Mouse (Mus musculus) thymus, postnatal 14 days (tissue): Measurements from ENCODE around the gene Ptprd.
"Not testable (repeated sequence)": the region's sequence is repeated elsewhere in the genome, so short reads cannot be mapped to it uniquely, and the experiment has no call there.

Experiments used
- DNase-seq: peaks from one replicate; pipeline ENCODE4 v3.0.0; 2021

Ptprd gene

DNA sequence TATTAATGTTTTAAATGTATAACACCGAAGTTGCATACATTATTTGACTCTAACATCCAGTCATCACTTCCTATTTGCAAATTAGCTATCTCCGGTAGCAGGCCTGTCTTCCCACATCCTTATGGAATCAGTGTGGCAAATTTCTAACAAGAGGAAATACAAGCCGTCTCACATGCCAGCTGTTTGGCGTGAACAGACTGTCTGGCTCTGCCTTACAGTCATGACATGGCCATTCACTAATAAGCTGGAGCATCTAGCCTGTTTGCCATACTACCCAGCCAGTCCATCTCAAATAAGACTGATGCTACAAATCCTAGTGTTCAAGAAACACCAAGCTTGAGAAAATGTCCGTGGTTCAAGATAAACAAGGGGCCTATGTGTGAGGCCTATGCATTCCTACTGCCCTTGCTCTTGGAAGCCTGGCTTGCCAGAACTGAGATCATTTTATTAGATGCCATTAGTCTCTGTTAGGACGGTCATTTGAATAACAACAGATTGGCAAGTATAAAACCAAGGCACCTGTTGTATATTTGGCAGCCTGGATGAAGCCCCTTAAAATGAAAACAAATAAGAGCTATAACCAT is 1773.2 kb downstream of the Ptprd start:
- DNase-seq: no peak

GRCm38 (mm10) chr4:76438068-76438467 is 1773.7 kb downstream of the Ptprd start:
- no peak for DNase-seq

GRCm38 (mm10) chr4:76435920-76436319 is 1775.8 kb downstream of the Ptprd start:
- no peak for DNase-seq

- no peak for DNase-seq
Measured at GRCm38 (mm10) chr4:76429769-76430168, 1782.0 kb downstream of the Ptprd start.

GRCm38 (mm10) chr4:76427036-76427435 is 1784.7 kb downstream of the Ptprd start:
- DNase-seq: not testable (repeated sequence)

GRCm38 (mm10) chr4:76425230-76425575 is 1786.6 kb downstream of the Ptprd start:
- DNase-seq: no peak

GRCm38 (mm10) chr4:76424324-76425229 is 1787.2 kb downstream of the Ptprd start:
- no peak for DNase-seq

DNA sequence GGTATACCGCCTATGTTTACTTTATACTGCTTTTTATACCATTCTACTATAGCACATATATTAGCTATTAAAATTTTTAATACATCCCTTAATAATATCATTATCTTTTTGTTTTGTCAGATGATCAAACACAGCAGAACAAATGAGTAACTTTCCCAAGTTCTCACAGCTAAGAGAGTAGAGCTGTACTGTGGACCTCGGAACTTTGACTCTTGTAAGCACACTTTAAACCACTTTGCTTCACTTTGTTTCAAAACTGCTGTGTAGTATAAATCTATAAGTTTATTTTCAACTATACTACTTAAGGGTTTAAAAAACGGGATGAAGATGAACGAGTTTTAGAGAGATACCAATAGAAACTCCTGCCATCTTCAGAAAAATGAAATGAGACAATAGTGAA is 1789.6 kb downstream of the Ptprd start:
- DNase-seq: no peak

GRCm38 (mm10) chr4:76419641-76420040 is 1792.1 kb downstream of the Ptprd start:
- no peak for DNase-seq

GRCm38 (mm10) chr4:76417676-76418075 is 1794.1 kb downstream of the Ptprd start:
- no peak for DNase-seq

DNA sequence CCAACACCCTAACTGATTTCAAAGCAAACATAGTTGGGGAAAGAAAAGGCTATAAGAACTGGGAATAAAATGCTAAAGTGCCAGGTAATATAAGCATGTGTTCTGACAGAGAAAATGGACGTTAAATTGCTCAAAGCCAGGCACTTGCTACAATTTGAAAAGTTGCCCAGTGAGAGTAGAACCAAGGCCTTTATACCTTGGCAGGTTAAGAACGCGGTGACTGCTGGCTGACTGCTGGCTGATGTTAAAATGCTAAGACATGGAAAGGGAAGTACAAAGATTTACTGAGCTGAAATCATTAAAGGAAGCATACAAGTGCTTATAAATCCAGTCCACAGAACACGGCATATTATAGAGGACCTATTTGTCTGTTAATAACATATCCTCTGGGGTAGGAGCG is 1796.1 kb downstream of the Ptprd start:
- DNase-seq: no peak

- no peak for DNase-seq
Measured at GRCm38 (mm10) chr4:76414591-76414990, 1797.2 kb downstream of the Ptprd start.

- DNase-seq: no peak
Measured at GRCm38 (mm10) chr4:76410053-76410452, 1801.7 kb downstream of the Ptprd start.

- no peak for DNase-seq
Measured at GRCm38 (mm10) chr4:76409159-76409558, 1802.6 kb downstream of the Ptprd start.

DNA sequence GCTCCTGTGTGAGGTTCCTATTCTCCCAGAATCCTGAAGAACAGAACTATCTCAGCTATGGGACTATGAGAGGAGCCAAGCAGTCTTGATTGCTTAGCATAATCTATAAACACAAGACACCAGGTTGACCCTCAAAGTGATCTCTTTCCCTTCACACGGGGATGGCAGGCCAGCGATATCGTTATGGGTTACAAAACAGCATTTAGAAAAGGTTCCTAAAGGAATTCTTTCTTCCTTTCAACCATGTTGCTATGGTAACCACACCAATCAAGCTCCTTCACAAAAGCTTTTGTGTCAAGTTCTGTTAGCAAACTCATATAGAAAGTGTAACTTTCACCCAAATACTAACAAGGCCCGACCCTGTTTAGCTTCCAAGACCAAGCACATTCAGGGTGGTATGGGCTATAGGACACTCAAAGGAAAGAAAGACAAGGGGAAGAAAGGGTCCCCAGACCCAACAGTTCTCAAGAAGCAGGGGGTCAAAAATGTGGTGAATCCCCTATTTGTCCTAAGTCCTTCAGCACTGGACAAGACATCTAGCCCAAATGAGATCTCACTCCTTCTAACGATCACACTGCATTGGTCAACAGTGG is 1805.8 kb downstream of the Ptprd start:
- DNase-seq: no peak

- no peak for DNase-seq
Measured at GRCm38 (mm10) chr4:76403219-76403618, 1808.5 kb downstream of the Ptprd start.

DNA sequence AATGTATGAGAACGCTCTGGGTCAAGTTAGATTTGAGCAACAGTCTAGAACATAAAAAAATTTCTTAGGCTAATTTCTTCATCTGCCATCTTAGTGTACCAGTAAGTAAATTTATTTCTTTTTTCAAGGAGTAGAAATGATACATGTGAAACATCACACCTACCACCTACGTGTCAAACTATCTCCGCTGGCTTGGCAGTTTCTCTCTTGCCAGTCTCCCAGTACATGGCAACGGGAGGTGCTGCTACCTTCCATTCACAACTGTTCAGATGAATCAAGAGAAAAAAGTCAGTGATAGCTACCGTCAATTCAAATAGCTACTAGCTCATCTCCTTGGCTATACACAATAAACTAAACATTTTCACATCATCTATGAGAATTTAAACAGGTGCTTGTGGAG is 1823.9 kb downstream of the Ptprd start:
- no peak for DNase-seq

- no peak for DNase-seq
Measured at GRCm38 (mm10) chr4:76386978-76387824, 1824.6 kb downstream of the Ptprd start.

GRCm38 (mm10) chr4:76385818-76386217 is 1825.9 kb downstream of the Ptprd start:
- no peak for DNase-seq

- no peak for DNase-seq
Measured at GRCm38 (mm10) chr4:76380312-76380917, 1831.3 kb downstream of the Ptprd start.

GRCm38 (mm10) chr4:76370041-76370880 is 1841.5 kb downstream of the Ptprd start:
- no peak for DNase-seq

GRCm38 (mm10) chr4:76369101-76369500 is 1842.7 kb downstream of the Ptprd start:
- DNase-seq: no peak
